Mouse (Mus musculus) spleen, embryonic (tissue): ENCODE measurements around the gene Podn.
"Not testable (repeated sequence)": the region's sequence is repeated elsewhere in the genome, so short reads cannot be mapped to it uniquely, and the experiment has no call there.

Source experiments
- CTCF ChIA-PET: fragments of 350-600 bp; sonication (Branson Sonifier 250); formaldehyde crosslinking; loops from one replicate; lab custom pipeline; 2022; lab: Charles Lee

Podn gene

GRCm38 (mm10) chr4:108096345-108096744, at the start of gene Podn:
TSS of gene Podn (minus strand) at chr4:108096445.
- CTCF ChIA-PET: no interaction called here

GRCm38 (mm10) chr4:108145554-108145953, 49.3 kb upstream of the Podn start:
- CTCF ChIA-PET: not testable (repeated sequence)

GRCm38 (mm10) chr4:108144880-108145279, 48.6 kb upstream of the Podn start, which contains the start of gene Scp2:
TSS of gene Scp2 (minus strand) at chr4:108144998.
- CTCF ChIA-PET: no interaction called here

- CTCF ChIA-PET: interaction anchor here (0.6 kb wide), 1 partner anchor 815 kb away, joined by 4 read pairs; no protein-coding TSS in a partner anchor
Measured at GRCm38 (mm10) chr4:108143778-108144177, 47.5 kb upstream of the Podn start.

GRCm38 (mm10) chr4:108143178-108143577, 46.9 kb upstream of the Podn start:
- CTCF ChIA-PET: interaction anchor here (0.6 kb wide), 1 partner anchor 816 kb away, joined by 4 read pairs; no protein-coding TSS in a partner anchor

GRCm38 (mm10) chr4:108136938-108137337, 40.7 kb upstream of the Podn start:
- CTCF ChIA-PET: no interaction called here

GRCm38 (mm10) chr4:108130452-108130851, 34.2 kb upstream of the Podn start:
- CTCF ChIA-PET: no interaction called here

GRCm38 (mm10) chr4:108128339-108128738, 32.1 kb upstream of the Podn start:
- CTCF ChIA-PET: no interaction called here

GRCm38 (mm10) chr4:108127516-108127915, 31.3 kb upstream of the Podn start:
- CTCF ChIA-PET: no interaction called here

- CTCF ChIA-PET: no interaction called here
Measured at GRCm38 (mm10) chr4:108126260-108126659, 30.0 kb upstream of the Podn start.

- CTCF ChIA-PET: no interaction called here
Measured at GRCm38 (mm10) chr4:108124104-108124503, 27.9 kb upstream of the Podn start.

GRCm38 (mm10) chr4:108117924-108118876, 22.0 kb upstream of the Podn start:
- CTCF ChIA-PET: interaction anchor here (0.6 kb wide), 1 partner anchor 563 kb away, joined by 4 read pairs; no protein-coding TSS in a partner anchor

- CTCF ChIA-PET: no interaction called here
Measured at GRCm38 (mm10) chr4:108117488-108117887, 21.2 kb upstream of the Podn start.

GRCm38 (mm10) chr4:108116466-108116865, 20.2 kb upstream of the Podn start:
- CTCF ChIA-PET: no interaction called here

GRCm38 (mm10) chr4:108110706-108111105, 14.5 kb upstream of the Podn start:
- CTCF ChIA-PET: no interaction called here

- CTCF ChIA-PET: no interaction called here
Measured at GRCm38 (mm10) chr4:108109728-108110127, 13.5 kb upstream of the Podn start.

GRCm38 (mm10) chr4:108092741-108093397, 3.4 kb downstream of the Podn start:
- CTCF ChIA-PET: no interaction called here

GRCm38 (mm10) chr4:108083993-108084392, 12.3 kb downstream of the Podn start:
- CTCF ChIA-PET: no interaction called here

GRCm38 (mm10) chr4:108083032-108083735, 13.1 kb downstream of the Podn start:
- CTCF ChIA-PET: no interaction called here

GRCm38 (mm10) chr4:108082401-108082806, 13.8 kb downstream of the Podn start:
- CTCF ChIA-PET: no interaction called here

GRCm38 (mm10) chr4:108080876-108081275, 15.4 kb downstream of the Podn start:
- CTCF ChIA-PET: interaction anchor here (0.7 kb wide), 1 partner anchor 191 kb away, joined by 4 read pairs; the partner anchor contains the start of gene 0610037L13Rik

GRCm38 (mm10) chr4:108079762-108080161, 16.5 kb downstream of the Podn start:
- CTCF ChIA-PET: interaction anchor here (0.6 kb wide), 1 partner anchor 66 kb away, joined by 5 read pairs; no protein-coding TSS in a partner anchor
